Mouse (Mus musculus) thymus, postnatal 25 days (tissue): ENCODE data around the gene Epsti1.
A peak's percentile ranks its signal among the peaks of the same experiment; 100 is the strongest.
"Not testable (repeated sequence)": the region's sequence is repeated elsewhere in the genome, so short reads cannot be mapped to it uniquely, and the experiment has no call there.

ENCODE experiments used
- DNase-seq: peaks from one replicate; pipeline ENCODE4 v3.0.0; 2022

Gene Epsti1

GRCm38 (mm10) chr14:77904171-77904762 lies at the start of gene Epsti1:
TSS of gene Epsti1 (plus strand) at chr14:77904239.
- peak; percentile 47 for DNase-seq

GRCm38 (mm10) chr14:77859894-77860293 lies 44.1 kb upstream of the Epsti1 start:
- no peak for DNase-seq

GRCm38 (mm10) chr14:77860841-77861560 lies 43.0 kb upstream of the Epsti1 start:
- peak; percentile 22 for DNase-seq

DNA sequence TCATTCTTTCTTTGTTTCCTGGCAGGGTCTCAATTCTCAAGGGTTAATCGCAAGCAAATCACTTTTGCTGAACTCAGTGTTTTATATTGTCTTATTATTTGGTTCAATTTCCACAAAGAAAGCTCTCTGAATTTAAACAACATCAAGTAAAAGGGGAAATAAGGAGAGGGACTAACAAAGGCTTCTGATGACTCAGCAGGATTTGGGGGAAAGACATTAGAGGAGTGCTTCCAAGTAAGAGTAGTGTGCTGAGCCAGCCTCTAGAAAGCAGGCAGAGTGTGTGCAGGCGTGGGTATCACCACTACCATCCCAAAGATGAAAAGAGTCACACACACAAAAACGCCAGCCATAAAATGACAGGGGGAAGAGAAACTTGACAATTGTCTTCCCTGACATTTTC lies 40.0 kb upstream of the Epsti1 start:
- DNase-seq = no peak

DNA sequence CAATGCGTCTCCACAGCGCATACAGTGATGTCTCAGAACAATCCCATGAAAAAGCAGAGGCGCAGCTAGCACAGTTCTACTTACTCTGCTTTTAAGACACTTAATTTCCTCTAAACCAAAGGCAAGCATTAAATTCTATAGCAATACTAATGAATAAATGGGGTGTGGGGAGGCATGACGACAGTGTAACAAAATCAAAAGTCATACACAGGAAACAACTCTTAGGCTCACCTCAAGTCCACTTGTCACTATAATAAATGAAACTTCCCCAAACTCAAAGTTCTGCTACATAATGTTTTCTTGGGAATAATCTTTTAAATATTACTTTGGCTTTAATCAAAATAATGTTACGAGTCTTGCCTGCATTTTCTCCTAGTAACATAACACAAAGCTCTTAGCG lies 39.5 kb upstream of the Epsti1 start:
- no peak for DNase-seq

GRCm38 (mm10) chr14:77867601-77868000 lies 36.4 kb upstream of the Epsti1 start:
- DNase-seq = no peak

GRCm38 (mm10) chr14:77870926-77871325 lies 33.1 kb upstream of the Epsti1 start:
- peak; percentile 21 for DNase-seq

DNA sequence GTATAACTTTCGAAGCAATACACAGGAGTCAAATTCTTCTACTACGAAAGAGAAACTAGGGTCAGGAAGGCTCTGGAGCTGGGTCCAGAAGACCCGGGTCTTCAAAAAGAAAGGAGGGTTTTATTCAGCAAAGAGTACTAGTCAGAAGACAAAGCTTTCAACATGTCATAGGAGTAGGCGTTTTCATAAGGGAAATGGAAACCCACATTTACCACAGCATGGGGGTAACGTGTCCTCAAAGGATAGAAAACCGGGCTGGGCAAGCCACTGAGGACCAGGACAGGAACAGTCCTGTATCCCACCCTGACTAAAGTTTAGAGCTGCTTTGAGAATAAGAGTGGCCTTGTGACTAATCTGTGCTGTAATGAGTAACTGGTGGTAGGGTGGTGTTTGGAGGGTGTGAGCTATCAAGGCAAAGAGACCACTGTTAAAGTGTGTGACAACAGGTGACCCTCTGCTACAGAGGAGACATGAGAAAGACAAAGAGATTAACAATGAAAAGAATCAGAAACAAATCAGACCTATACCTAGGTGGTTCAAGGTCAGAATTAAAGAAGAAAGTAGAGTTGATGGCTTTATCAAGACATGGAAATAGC lies 32.6 kb upstream of the Epsti1 start:
- DNase-seq = peak; percentile 16

DNA sequence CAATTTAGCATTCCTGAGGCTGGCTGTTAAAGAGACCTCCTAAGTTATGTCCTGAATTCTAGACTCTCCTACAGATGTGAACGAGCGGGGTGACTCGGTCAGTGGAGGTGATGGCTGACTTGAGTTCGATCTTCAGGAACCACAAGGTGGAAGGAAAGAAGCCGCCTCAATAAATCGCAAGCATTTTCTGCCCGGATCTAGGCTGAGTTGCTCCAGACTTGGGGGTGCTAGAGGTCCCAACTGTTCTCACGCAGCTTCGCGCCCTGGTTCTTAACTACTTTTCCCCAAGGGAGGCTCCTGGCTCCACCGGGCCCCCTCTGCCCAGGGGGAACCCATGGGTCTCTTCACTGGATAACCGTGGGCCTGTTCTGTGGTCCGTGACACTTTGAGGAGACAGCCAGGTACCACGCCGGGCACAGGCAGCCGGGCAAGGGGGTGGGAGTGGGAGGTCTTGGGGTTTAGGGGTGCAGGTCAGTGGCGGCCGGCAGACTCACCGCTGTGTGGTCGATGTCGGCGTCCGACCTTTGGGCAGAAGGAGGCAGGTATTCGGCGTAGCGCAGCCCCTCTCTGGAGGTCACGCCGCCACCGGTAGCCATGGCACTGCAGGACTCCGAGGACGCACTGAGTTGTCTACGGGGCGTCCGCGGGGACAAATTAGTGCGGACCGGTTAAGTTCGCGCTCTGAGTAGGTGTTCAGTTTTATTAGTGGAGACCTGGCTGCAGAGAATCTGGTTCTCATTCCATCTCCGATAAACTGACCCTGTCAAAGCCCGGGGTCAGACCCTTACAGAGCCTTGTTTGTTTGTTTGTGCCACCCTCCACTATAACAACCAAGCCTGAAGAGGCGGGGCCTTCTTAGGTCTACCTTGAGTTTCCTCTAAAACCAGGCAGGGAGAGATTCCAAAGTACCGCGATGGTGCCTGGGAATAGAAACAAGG lies 29.5 kb upstream of the Epsti1 start, which contains the start of gene Dnajc15:
Dnajc15 (minus strand) TSS at position 822 of the 938 bp plus-strand sequence.
- DNase-seq = peak; percentile 91

DNA sequence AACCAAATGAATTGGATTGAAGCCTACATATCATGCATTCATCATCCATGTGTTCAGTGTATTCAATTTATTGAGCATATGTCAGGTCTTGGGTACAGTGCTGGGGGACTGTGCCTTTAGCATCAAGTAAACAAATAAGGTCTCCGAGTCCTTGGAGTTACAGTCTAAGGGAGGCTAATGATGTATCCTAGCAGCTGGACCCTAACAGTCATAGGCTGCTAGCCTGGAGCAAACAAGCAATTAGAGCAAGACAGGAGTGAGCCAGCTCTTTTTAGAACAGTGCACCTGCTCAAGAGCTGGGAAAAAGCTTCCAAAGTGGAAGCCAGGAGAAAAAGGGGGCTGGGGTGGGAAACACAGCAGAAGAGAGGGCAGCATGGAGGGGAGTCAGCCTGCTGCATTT lies 27.8 kb upstream of the Epsti1 start:
- DNase-seq = no peak

- DNase-seq = not testable (repeated sequence)
These were observed 26.2 kb upstream of the Epsti1 start for GRCm38 (mm10) chr14:77877876-77878275.

DNA sequence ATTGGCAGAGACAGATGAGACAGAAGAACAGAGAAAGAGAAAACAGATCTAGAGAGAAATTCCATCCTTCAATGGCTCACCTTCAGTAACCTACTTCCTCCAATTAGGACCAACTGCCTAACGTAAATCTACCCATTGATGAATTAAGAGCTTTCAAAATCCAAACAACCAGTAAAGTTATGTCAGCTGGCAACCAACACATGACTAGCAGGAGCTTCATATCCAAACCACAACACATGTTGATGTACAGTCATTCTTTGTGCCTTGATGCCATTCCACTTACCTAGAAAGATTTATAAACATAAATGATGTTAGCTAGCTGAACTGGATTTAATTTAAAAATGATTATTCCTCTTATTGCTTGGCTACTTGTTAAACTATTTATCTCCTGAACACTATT lies 22.0 kb upstream of the Epsti1 start:
- no peak for DNase-seq

DNA sequence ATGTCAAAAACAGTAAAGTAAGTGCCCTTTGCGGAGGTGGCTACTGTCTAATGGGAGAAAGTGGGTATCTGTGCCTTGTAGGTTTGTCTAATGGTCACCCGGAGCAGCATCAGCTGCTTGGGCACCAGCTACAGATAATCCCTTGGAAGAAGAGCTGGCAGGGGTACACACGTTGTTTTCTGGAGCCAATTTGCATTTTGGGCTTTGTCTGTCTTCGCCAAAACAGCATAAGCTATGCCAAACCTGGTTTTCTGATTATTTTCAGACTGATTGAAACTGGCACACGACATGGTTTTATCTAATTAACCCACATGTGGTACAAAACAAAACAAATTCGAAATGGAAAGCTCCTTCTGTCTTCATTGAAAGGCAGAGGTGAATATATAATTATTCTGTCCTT lies 21.4 kb upstream of the Epsti1 start:
- no peak for DNase-seq

- DNase-seq = no peak
These were observed 17.7 kb upstream of the Epsti1 start for GRCm38 (mm10) chr14:77886376-77886775.

- no peak for DNase-seq
These were observed 17.1 kb upstream of the Epsti1 start for GRCm38 (mm10) chr14:77886941-77887340.

GRCm38 (mm10) chr14:77889911-77890310 lies 14.1 kb upstream of the Epsti1 start:
- DNase-seq = no peak

DNA sequence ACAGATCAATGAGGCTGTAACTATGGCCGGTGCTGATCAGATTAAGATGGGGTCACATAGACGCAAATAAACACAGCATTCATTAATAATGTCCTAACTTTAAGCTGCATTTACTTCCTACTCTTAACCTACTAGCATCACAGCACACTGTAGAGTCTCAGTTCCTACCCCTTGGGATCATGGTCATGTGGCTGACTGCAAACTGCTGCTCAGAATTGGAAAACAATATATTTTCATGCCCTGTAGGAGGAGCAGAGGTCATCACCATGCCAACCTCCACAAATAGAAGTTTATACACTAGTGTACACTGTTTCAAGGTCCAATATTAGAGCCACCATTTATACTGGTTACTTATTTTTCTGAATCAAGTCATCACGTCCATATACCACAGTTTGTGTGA lies 8.1 kb upstream of the Epsti1 start:
- DNase-seq = no peak

DNA sequence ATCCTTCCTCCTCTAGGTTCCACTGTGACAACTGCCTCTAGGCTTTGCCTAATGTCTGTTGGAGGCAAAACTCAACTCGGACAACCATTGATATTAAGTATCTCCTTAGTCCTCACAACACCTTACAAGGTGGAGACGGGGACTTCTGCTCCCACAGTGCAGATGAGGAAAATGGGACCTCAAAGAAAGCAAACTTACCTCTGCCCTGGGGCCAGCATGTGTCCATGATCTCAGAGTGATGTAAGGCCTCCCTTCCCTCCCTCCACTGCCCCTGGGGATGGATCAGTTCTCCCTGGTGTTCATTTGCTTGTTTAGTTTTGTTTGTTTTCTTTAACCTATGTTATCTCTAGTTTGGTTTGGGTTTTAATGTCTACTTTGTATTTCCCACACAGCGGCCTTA lies 1.5 kb upstream of the Epsti1 start:
- no peak for DNase-seq

GRCm38 (mm10) chr14:77905466-77905865 lies 1.4 kb downstream of the Epsti1 start:
- no peak for DNase-seq

- no peak for DNase-seq
These were observed 2.5 kb downstream of the Epsti1 start for GRCm38 (mm10) chr14:77906586-77906985.

- DNase-seq = no peak
These were observed 11.7 kb downstream of the Epsti1 start for GRCm38 (mm10) chr14:77915776-77916175.

GRCm38 (mm10) chr14:77921641-77922040 lies 17.6 kb downstream of the Epsti1 start:
- no peak for DNase-seq
